Mouse (Mus musculus): ENCODE data around the gene Ppp4r3a.
A peak's percentile ranks its signal among the peaks of the same experiment; 100 is the strongest.
"Not testable (repeated sequence)": the region's sequence is repeated elsewhere in the genome, so short reads cannot be mapped to it uniquely, and the experiment has no call there.

The Ppp4r3a gene

DNA sequence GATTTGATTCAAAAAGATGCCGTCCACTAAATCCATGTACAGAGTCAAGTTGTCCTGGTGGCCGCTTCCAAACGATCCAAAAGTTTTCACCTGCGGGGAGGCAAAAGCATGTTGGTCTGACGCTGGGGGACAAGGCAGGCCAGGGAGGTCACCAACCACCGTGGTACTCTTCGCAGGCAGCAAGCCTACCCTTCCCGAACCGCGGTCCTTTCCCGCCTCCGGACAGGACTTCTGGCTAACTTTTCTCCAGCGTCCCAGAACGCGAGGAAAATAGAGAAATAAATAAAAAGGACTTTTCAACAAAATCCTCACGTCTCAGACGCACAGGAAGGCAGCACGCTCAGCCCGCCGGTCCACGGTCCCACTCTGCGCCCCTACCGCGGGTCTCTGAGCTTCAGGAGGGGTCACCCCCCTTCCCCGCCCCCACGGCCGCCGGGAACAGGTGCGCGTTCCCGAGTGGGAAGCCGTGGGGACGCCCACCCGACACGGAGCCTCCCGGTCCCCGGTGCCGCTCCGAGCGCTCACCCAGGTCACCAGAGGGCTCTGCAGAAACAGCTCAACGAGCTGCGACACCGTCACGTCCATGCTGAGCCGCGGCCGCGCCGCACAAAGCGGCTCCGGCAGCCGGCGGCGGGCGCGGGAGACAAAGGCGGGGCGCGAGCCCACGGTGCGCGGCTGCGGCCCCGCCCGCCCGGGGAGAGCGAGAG is 55.1 kb downstream of the Ppp4r3a start:
- DNase-seq, result no peak

- peak; percentile 29 to 43 for DNase-seq
Observed at GRCm38 (mm10) chr12:101027451-101028246, 55.9 kb downstream of the Ppp4r3a start.

DNA sequence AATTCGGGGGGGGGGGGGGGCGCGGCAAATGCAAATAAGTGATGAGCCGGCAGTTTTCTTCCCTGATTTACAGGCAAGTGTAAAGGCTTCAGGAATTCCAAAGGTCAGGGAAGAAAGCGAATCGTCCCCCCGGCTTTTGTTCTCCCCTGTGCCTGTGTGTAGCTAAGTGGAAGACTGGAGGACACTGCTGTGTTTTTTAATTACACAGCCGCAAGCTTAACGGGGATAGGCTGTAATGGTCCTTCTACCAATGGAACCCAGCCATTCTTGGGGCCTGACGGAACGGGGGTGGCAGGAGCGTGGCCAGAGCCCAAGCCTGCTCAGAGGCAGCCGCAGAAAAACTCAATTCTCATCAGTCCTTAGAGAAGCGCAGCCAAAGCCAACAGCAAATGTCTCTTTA is 56.6 kb downstream of the Ppp4r3a start:
- no peak for DNase-seq

GRCm38 (mm10) chr12:101026518-101026917 is 57.0 kb downstream of the Ppp4r3a start:
- DNase-seq, result peak in 1 of 2 experiments; percentile 76

GRCm38 (mm10) chr12:101026025-101026424 is 57.5 kb downstream of the Ppp4r3a start:
- DNase-seq, result no peak

- peak; percentile 69 to 77 for DNase-seq
Observed at GRCm38 (mm10) chr12:101025379-101025778, 58.1 kb downstream of the Ppp4r3a start.

- no peak for DNase-seq
Observed at GRCm38 (mm10) chr12:101024824-101025223, 58.7 kb downstream of the Ppp4r3a start.

DNA sequence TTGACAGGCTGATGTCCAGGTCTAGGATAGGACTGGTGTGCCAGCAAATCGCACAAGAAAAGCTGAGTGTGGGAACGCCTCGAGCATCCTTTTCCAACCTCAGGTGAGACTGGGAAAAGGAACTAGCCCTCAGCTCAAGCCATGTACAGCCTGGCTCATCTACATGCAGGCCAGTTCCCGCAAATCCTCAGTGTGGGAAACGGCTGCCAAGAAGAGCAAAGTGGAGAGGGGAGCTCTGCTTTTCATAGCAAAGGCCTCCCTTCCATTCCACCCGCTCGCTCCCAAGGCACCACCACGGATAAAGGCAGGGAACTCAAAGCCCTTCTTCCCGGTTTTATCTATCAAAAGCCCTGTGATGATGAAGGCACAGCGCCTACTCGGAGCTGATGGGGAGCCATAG is 60.4 kb downstream of the Ppp4r3a start:
- no peak for DNase-seq

DNA sequence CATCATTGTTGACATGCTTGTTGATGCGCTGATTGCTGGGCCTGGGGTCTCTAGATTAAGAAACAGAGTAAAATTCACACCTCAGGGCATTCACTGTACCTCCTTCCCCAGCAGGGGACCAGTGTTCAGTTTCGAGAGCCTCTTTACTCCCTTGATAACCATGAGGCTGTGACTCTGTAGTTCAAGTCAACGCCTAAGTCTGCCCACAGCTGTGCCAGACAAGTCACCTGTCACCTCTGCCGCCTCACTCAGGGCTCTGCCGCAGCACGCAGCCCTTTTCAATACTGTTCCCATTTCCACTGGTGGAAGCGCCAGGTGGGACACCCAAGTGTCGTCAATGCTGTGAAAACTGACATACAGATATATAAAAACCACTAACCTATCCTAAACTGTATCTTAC is 61.1 kb downstream of the Ppp4r3a start:
- no peak for DNase-seq

DNA sequence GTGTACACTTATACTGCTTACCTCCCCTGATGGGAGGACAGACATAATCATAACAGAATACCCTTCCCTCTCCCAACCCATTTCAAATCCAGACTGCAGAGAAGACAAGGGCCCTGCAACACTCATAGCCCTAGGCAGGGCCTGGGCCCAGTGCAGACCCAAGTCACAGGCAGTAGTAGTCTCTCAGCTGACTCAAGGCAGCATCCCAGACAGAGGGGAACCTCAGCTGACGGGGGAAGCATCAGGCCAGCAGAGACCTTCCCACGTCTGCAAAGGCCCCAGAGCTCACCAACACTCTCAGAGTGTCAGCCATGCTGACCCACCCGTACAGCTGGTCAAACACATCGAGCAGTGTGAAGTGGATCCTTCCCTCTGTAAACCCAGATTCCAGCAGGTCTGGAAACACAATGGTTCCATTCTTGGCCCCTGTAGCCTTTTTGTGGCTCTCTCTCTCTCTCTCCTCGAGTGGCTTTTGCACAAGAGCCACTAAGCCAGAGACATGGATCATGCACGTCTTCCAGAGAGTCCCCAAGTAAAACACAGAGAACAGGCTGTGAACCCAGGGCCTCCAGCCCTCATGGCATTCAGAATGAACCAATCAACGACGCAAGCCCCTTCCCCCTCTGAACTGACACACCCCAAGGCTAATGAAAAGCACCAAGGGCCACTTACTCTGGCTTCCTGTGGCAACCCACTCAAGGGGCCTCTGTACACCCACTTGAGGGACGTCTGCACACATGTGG is 61.8 kb downstream of the Ppp4r3a start:
- peak; percentile 19 to 44 for DNase-seq

DNA sequence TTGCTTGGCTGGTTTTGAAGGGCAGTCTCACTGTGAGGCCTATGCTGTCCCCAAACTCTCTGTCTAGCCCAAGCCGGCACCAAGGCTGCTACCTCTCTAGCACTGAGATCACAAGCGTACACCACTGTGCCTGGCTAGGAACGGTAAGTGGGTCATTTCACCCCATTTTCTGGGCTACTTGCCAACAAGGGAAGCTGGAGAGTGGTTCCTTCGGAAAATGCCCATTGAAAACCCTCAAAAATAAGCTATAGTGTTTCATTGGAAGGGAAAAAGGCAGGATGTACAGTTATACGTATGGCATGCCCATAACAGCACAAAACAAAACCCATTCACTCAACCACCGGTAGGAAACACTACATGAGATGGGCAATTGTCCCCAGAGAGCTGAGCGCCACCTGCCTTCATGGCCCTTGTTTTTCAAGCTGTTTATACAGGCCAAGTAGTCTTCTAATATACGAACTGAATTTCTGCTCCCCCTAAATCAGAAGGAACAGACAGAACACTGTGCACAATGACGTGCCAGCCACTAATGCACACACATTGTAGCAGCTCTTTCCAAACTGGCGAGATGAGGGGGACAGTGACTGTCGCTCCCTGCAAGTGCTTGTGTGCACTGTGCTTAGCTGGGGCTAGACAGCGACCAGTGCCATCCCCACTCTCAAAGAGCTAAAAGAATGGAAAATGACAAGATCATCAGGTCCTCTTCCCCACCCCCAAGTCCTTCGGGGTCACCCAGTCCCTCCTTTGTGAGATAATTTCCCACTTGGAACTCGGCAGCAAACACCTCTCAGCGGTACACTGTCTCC is 63.1 kb downstream of the Ppp4r3a start:
- DNase-seq, result peak; percentile 28 to 56

GRCm38 (mm10) chr12:101019443-101019842 is 64.1 kb downstream of the Ppp4r3a start:
- DNase-seq, result peak in 1 of 2 experiments; percentile 3

DNA sequence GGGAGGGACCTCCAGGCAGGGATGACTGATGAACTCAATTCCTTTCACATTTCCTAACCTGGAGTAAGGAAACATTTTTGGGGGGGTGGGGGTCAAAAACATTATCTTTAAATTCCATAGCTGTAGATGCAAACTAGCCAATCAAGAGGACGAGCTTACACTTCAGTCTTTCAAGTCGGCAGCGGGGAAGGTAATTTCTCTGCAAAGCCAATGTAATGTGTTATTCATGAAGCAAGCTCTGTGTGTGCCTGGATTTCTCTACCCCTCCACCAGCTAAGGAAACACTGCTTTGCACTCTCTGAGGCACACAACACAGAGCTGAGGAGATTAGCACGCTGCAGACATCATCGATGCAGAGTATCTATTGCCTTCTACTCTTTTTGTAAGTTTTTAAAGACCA is 64.5 kb downstream of the Ppp4r3a start:
- no peak for DNase-seq

- peak; percentile 53 to 64 for DNase-seq
Observed at GRCm38 (mm10) chr12:101017971-101018371, 65.5 kb downstream of the Ppp4r3a start.

- DNase-seq, result no peak
Observed at GRCm38 (mm10) chr12:101016412-101016928, 67.0 kb downstream of the Ppp4r3a start.

- DNase-seq, result peak in 1 of 2 experiments; percentile 50
Observed at GRCm38 (mm10) chr12:101015926-101016325, 67.6 kb downstream of the Ppp4r3a start.

- DNase-seq, result no peak
Observed at GRCm38 (mm10) chr12:101015165-101015560, 68.3 kb downstream of the Ppp4r3a start.

GRCm38 (mm10) chr12:101014549-101015164 is 68.8 kb downstream of the Ppp4r3a start:
- no peak for DNase-seq

- not testable (repeated sequence) for DNase-seq
Observed at GRCm38 (mm10) chr12:101013668-101014067, 69.8 kb downstream of the Ppp4r3a start.

- no peak for DNase-seq
Observed at GRCm38 (mm10) chr12:101013078-101013665, 70.3 kb downstream of the Ppp4r3a start.
